Mouse (Mus musculus) ES-CJ7 (cell line): ENCODE data around the gene Hfm1.
A peak's percentile ranks its signal among the peaks of the same experiment; 100 is the strongest.

ENCODE experiments used
- DNase-seq: peaks from one replicate; pipeline ENCODE4 v3.0.0; 2011; ENCODE audit warnings: low read depth, low spot score

Gene Hfm1

DNA sequence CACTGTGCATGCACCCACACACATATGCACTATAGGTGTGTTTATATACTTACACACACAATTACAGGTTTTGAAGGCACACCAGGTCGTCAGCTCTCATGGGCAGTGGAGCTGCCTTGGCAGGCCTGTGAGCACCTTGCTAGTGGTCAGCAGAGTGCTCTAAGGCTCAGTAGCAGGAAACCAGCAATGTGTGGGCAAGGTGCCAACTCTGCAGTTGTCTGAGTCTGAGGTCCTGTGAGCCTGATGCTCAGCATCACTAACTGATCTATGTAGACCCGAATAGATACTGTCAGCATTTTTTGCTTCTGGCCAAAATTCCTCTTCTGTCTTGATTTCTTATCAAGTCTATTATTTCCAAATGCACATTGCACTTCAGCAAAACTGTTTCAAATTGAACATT is 82.2 kb downstream of the Hfm1 start:
- no peak for DNase-seq

DNA sequence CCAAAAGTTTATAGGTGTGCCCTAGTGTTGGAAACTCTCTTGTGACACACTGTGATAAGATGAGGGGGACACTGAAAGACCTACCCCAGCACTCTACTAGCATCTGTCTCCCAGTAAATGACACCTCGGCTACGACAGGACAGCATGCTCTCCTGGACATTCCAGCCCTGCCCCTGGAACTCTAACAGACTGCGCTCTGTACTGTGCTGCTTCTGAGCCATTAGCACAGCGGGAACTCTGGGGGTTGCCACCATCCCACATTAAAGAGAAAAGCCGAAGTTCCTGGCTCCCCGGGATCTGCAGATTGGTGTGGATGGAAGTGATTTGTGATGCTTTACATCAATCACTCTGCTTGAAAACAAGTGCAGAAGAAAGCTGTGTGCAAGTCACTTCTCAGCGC is 93.1 kb downstream of the Hfm1 start:
- DNase-seq: no peak

DNA sequence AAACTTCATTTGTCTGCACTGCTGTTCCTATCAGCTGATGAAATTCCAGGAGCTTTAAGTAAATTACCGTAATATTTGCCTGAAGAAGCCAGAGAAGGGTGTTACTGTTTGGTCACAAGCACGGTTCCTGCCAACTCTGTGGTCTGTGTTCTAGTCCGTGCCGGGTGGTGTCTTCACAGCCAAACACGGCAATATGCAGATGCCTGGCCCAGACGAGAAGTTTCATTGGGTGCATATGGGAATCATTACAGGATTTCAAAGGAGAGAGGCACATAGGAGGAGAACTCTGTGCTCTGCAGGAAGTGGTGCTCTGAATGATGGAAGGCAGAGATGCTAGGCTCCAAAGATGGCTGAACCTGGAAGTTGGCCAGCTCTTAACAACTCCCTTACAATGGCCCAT is 94.7 kb downstream of the Hfm1 start:
- DNase-seq: no peak

DNA sequence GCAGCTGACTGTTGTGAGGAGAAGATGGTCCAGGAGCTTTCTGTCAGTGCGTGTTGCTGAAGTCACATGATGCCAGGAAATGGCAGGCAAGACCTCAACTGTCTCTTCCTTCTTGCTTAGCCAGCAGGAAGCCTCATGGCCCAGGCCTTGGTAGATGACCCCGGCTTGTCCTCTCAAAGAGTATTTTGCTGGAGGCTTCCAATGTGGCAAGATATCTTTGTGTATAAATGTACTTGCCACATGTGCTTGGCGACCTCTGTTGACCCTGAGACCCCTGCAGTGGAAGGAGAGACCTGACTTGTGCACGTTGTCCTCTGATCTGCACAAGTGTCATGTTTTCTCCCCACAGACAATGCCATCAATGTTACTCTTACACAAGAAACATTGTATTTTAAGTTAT is 95.3 kb downstream of the Hfm1 start:
- no peak for DNase-seq

DNA sequence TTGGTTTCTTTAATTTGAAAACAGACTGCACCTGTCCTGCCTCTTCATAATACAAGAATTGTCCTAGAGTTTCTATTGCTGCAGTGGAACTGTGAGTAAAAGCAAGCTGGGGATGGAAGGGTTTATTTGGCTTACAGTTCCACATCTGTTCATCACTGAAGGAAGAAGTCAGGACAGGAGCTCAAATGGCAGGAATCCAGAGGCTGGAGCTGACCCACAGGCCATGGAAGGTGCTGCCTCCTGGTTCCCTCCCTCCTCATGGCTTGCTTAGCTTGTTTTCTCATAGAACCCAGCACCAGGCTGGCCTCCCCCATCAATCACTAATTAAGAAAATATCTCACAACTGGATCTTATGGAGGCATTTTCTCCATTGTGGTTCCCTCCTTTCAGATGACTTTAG is 99.4 kb downstream of the Hfm1 start:
- DNase-seq: no peak

DNA sequence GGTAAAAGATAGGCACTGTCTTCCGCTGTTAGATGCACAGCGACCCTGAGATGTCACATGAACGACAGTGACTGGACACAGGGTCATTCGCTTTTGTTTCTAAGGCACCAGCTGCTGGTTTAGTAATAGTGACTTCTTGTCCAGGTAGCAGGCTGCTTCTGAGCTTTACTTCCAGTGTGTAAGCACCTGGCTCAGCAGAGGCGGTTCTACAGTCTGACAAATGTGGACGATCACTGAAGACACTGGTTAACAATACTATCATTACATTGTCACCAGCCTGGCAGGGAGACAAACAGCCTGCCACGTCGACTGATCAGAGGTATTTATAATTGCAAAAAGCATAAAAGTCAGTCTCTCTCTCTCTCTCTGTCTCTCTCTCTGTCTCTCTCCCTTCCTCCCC is 100.1 kb downstream of the Hfm1 start:
- DNase-seq: no peak

DNA sequence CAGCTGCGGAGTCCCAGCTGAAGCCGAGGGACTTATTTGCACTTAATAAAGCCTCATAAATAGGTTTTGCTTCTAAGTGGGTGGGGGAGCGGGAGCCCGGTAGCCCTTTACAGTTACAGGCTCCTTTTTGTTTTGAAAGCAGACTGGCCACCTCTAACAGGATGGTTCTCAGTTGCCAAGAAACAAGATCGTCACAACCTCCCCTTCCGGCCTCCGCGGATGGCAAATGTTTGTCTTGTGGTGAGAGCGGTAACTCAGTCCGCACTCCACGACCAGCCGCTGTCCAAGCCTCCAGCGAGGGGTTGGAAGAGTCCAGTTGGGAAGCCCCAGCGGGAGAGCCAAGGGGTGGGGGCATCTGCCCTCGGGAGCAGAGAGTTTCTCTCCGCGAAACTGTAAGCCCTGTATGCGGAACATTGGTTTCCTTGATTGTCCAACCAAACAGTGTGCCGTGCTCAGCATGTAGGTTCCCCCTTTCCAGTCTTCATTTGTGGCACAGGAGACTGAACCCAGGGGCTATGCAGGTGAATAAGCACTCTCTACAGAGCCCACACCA is 100.7 kb downstream of the Hfm1 start:
- no peak for DNase-seq

DNA sequence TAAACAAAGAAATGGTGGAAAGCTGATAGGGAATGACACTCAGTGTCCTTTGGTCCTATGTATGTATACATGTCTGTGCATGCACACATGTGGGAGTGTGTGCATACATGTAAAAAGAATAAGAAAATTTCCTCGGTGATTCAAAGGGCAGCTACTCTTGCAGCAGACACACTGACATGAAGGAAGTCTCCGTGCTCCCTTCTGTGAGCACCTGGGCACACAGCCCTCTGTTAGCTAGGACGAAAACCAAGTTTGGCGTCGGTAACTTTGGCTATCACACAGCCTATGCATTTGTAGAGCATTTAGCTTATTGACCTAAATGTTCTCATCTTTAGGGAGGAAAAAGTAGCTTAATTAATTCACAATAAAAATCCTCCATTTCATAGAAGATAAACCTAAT is 101.4 kb downstream of the Hfm1 start:
- DNase-seq: no peak

DNA sequence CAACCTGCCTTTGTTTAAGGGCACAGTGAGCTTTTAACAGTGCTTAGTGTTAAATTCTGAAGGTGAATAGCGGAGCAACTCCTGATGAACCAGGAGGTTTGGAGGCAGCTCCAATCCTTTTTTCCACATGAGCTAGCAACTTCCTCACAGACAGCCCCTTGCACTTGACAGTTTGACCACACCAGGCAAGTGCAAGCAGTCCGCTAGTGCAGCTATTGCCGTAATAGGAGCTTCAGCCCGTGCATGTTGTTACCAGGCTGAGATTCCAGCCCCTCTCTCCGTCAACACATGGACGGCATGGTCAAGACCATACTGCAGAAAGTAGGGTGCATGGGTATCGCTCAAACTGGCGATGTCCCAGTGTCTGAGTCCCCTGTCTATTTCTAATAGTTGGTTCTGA is 106.5 kb downstream of the Hfm1 start:
- no peak for DNase-seq

DNA sequence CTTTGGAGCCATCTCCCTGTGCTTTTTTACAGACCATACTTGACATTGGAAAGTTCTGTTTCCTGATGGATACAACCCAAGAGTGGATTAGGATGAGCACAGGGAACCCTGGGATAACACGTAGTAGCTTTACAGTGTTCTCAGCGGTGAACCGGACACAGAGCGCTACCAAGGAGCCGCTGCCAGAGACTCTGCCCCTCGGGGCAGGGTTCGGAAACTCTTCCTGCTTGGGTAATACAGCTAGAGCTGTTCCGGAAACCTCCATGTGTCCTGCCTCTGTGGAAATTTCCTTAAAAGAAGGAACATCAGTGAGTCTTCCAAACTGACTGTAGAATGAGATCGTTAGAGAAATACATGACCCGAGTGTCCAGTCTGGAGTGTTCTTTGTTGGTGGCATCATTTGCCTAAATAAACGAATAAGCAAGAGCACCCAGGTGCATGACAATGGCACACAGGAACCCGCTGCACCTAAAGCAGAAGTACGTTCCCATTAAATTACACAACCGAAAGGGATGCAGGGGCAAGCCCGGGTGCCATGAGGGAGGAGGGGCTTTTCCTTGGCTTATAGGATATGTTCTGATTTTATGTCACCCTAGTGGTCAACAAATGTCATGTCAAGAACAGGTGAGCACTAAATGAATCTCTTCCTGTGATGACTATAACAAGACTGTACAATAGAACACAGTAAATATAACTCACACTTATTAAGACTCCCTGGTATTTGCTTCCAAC is 110.0 kb downstream of the Hfm1 start:
- peak; percentile 17 for DNase-seq

DNA sequence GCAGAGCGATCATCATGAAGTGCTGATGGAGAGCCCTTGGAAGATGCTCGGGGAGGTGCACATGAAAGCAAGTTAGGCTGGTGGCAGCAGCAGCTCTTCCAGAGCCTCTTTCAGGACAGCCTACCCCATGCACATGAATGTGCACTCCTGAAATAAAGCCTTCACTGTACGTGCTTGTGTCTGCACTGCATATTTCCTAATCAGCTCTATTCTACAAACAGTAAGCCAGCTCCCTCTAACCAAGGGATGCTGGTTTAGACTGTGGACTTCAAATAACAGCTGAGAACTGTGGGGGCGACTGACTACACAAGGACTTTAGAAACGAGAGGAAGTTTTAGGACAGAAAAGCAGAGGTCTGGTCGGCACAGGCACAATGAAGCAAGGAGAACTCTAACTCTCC is 111.5 kb downstream of the Hfm1 start:
- no peak for DNase-seq

DNA sequence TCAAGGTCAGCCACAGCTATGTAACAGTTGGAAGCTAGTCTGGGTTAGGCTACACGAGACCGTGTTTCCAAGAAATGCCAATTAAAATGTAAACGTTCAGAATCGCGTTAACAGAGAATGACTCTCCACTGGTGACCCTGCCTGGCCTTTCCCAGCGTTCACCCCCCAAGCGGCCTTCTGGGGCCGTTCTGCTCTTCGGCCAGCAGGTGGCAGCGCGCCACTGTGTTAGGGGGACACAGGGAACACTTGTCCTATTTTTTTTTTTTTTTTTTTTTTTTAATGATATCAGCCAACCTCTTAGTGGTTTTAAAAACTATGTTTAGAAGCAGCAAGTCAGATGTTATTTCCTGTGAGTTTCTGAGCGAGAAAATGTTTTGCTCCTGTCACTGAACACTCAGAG is 123.0 kb downstream of the Hfm1 start:
- DNase-seq: peak; percentile 52

DNA sequence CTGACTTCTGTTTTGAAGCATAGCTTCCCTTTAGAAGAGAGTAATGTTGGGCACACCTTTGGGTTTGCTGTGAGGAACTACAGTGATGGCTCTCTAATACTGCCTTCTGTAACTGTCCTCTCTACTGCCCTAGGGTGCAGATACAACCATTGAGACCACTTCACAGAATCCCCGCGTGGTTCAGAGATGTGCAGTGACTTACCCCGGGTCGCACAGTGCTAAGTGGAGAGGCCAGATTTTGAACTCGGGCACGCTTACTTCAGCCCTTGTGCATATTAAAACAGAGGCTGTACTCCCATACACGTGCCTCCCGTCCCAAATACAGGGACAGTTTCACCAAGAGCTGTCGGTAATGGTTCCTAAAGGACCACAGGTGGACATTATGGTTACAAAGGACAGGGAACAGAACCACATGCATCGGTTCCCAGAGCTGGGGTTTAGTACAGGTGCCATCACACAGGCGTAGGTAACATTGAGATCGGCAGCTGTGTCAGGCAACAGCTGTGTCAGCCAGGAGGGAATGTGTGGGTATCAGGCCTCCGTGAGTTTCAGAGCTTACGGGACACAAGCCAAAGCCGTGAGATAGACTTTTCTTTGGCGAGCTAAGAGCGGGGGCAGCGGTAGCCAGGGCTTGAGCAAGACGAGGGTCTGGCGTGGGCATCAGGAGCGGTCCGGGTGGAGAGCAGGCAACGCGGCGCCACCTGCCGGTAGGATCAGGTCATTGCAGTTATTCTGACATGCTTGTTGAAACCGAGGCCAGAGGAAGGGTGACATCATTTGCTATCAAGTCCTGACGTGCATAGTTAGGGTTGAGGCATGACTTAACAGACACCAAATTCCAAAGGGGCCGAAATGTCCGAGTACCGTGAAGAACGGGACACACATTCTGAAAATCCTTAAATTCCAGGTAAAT is 124.0 kb downstream of the Hfm1 start:
- DNase-seq: peak; percentile 85

DNA sequence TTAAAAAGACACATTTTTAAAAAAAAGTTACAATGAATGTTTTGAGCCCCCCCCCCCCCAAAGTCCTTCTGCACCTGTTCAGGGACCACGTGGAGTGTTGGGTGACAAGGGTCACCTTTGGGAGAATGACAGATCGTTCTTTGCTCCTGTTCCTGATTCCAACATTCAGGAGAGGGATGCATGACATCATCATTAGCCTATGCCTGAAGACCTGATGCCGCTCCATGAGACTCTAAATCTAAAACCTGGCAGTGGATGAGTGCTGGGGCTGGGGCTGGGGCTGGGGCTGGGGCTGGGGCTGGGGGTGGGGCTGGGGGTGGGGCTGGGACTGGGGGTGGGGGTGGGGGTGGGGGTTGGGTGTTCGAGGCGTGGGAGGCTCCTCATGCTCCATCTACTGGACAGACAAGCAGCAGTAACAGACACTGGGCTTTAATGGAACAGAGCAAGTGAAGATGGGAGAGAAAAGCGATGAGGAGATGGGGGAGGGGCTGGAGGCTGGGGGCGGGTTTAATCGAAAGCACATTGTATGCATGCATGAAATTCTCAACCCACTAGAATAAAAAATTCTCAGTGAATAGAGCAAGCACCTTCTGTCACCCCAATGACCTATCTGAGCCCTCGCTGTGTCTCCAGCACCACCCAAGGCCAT is 124.8 kb downstream of the Hfm1 start:
- DNase-seq: peak; percentile 44

DNA sequence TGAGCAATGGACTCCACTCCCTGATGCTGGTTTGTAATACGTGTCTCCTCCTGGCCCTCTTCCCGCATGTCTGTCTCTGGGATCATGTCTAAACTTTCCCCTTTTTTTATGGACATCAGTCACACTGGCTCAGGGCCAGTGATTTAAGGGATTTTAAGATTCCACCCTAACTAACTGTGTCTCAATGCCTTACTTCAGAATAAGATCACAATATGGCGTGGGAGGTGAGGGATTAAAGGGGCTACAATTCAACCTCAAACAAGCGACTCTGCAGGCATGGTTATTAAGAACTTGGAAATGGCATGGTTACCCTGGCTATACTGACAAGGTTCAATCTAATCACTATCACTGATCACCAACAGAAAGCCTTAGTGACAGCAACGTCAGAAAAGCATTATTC is 128.2 kb downstream of the Hfm1 start:
- no peak for DNase-seq

DNA sequence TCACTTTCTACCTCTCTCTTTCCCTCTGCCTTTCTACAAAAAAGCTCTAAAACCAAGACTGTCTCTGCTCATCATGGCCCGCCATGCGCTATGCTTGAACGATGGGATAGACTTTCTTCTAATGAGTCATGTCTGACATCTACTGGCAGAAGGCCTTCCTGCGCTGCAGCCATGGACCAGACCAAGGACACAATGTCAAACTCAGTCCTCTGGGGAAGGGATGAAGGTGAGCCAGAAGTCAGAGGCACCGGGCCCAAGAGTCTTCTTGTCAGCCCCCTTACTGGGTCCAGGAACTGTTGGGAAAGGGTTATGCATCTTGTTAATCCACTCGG is 134.9 kb downstream of the Hfm1 start:
- DNase-seq: peak; percentile 76

DNA sequence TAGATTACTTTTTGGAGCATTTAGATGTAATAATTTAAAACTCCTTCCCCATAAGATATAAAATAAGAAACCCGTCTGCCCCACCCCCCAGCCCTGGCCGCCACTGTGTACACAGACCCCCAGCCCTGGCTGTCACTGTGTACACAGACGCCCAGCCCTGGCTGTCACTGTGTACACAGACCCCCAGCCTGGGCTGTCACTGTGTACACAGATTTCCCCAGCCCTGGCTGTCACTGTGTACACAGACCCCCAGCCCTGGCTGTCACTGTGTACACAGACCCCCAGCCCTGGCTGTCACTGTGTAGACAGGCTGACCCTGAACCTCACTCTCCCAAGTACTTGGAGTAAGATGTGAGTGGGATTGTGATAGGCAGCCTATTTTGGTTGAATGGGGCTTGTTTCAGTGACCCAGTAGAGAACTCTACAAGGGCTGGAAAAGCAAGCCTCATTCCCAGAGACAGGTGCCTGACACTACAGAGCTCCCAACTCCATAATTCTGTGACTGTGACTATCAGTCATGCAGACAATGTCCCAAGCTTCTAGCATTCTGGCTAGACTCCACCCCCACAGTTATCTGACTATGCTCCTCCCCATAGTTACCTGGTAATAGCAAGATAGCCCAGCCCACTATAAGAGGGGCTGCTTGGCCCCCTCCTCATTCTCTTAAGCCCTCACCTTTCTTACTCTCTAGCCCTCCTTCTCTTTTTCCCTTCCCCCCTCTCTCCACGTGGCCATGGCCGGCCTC is 135.5 kb downstream of the Hfm1 start:
- no peak for DNase-seq
